Mouse (Mus musculus): ENCODE results near the gene Vps72. TPM values are rescaled to one million over a fixed set of nuclear protein-coding genes. Genes with fewer than 3 reads are reported as not detected.

The Vps72 gene
- polyA plus RNA-seq, 1 experiment from 2014 or later: 157 TPM

DNA sequence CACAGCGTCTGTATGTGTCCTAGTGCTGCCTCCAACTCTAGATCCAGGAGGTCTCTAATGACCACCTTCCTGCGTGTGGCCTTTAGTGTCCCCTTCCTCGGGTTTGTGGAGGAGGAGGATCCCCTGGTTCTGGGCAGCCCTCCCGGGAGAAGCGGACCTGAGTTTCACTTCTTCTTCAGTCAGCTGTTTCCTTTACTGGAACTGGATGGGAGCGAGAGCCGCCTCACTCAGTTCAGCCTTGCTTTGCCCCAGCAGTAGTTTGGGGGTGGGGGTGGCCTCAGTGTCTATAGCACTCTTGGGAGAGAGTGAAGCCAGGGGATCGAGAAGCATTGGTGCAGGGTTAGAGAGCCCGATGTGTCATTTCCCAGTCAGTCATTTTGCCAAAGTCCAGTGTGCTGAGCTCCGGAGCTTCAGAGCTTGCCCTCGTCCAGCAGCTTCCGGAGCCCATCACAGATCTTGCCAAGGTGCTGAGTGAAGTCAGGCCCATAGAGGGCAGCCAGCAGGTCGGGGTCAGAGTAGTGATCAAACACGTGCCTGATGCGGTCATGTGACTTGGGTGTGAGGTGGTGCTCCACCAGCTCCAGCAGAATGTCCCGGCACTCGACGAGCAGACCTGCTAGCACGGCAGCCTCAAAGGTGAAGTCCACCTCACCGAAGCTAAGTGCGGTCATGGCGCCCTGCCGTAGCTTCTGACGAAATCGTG lies 28.9 kb downstream of the Vps72 start:
- H3K36me3 ChIP-seq (ENCODE audit: control insufficient read depth, insufficient read depth, low read length): 0 out of 2 replicates have a peak, but pooled peaks cover 5% of the 10 kb centered on the region
- no peak overlapping the region for H3K4me3 ChIP-seq (ENCODE audit: low read depth, low read length)
- no peak overlapping the region for H3K27ac ChIP-seq (ENCODE audit: low read depth, low read length)
- H3K9me3 ChIP-seq (ENCODE audit: control insufficient read depth, low read length): no peaks in the 10 kb centered on the region
- H3K4me1 ChIP-seq (ENCODE audit: control insufficient read depth, insufficient read depth, low read length): peaks cover 4% of the 10 kb centered on the region; the same call in 1 of the 2 replicates
- no peak overlapping the region for H3K9ac ChIP-seq (replicated peaks; ENCODE audit: low read depth, low read length)
- 75% methylated on average over 25 of the region's 25 CpGs for WGBS
- no peak for ATAC-seq (ENCODE audit: low read depth)
- no peaks in the 10 kb centered on the region for H3K27me3 ChIP-seq (ENCODE audit: control insufficient read depth, insufficient read depth, low read length)
- H3K4me2 ChIP-seq (ENCODE audit: low read depth, low read length): no peak overlapping the region

DNA sequence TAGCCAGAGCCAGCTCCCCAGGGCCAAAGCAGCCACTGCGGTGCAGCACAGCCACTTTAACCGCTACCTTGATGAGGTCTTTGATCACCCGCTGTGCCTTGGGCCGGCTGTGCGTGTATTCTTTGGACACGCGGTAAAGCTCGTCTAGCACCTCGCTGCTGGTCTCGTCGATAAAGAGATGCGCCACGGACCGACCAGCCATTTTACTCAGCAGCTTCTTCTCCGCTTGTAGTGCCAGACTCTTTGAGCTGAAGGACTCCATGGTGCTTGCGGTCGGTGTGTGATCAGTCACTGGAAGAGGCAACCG lies 29.4 kb downstream of the Vps72 start:
- WGBS: 63% methylated on average over 18 of the region's 18 CpGs
- ATAC-seq (ENCODE audit: low read depth): no peak

DNA sequence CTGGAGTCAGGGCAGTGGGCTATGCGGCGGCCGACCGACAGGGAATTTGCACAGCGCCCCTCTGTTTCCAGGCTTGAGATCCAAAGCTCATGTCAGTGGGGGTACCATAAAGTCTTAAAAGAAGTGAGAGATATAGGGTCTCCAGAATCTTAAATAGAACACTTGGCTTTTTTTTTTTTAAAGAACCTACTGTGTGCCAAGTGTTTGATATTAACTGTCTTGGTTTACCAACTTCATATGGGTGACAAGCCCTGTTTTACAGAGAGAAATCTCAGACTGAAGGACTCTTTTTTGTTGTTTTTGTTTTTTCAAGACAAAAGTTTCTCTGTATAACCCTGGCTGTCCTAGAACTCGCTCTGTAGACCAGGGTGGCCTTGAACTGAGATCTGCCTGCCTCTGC lies 30.0 kb downstream of the Vps72 start:
- Histone ChIP-seq H3K27ac (ENCODE audit: low read depth, low read length) (no peak overlapping the region), H3K9ac (replicated peaks; ENCODE audit: low read depth, low read length) (no peak overlapping the region), H3K4me2 (ENCODE audit: low read depth, low read length) (no peak overlapping the region), H3K9me3 (ENCODE audit: control insufficient read depth, low read length) (no peaks in the 10 kb centered on the region), H3K27me3 (ENCODE audit: control insufficient read depth, insufficient read depth, low read length) (no peaks in the 10 kb centered on the region), H3K4me3 (ENCODE audit: low read depth, low read length) (no peak overlapping the region), H3K36me3 (ENCODE audit: control insufficient read depth, insufficient read depth, low read length) (0 out of 2 replicates have a peak, but pooled peaks cover 5% of the 10 kb centered on the region), H3K4me1 (ENCODE audit: control insufficient read depth, insufficient read depth, low read length) (no peaks in the 10 kb centered on the region)
- WGBS: 83% methylated on average over 6 of the region's 6 CpGs
- ATAC-seq (ENCODE audit: low read depth): no peak

More for the DNA sequence above, 29.4 kb downstream of the Vps72 start:
- Histone ChIP-seq H3K27me3 (ENCODE audit: control insufficient read depth, insufficient read depth, low read length) (no peaks in the 10 kb centered on the region), H3K4me2 (ENCODE audit: low read depth, low read length) (no peak overlapping the region), H3K4me1 (ENCODE audit: control insufficient read depth, insufficient read depth, low read length) (peaks cover 4% of the 10 kb centered on the region; the same call in 1 of the 2 replicates), H3K36me3 (ENCODE audit: control insufficient read depth, insufficient read depth, low read length) (0 out of 2 replicates have a peak, but pooled peaks cover 5% of the 10 kb centered on the region), H3K27ac (ENCODE audit: low read depth, low read length) (no peak overlapping the region), H3K9ac (replicated peaks; ENCODE audit: low read depth, low read length) (no peak overlapping the region), H3K4me3 (ENCODE audit: low read depth, low read length) (no peak overlapping the region), H3K9me3 (ENCODE audit: control insufficient read depth, low read length) (no peaks in the 10 kb centered on the region)

DNA sequence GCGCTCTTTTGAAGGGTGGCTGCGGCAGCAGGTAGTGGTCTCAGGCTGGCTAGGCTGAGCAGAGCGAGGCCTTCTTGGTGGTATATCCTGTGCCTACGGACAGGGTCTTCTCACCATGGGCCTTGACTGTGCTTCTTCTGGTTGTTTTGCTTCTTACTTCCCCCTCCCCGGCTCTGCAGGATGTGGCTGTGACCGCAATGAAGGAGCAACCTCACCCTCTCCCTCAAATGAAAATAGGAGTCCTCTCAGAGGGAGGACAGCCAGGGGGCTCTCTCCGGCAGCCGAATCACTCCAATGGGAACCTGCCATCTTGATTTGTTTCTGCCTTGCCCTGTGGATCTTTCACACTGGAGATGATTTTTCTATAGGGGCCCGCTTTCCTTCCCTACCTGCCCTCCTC lies 30.7 kb downstream of the Vps72 start:
- WGBS: 92% methylated on average over 9 of the region's 9 CpGs
- Histone ChIP-seq H3K4me3 (ENCODE audit: low read depth, low read length) (no peak overlapping the region), H3K36me3 (ENCODE audit: control insufficient read depth, insufficient read depth, low read length) (0 out of 2 replicates have a peak, but pooled peaks cover 5% of the 10 kb centered on the region), H3K9me3 (ENCODE audit: control insufficient read depth, low read length) (no peaks in the 10 kb centered on the region), H3K27me3 (ENCODE audit: control insufficient read depth, insufficient read depth, low read length) (no peaks in the 10 kb centered on the region), H3K4me1 (ENCODE audit: control insufficient read depth, insufficient read depth, low read length) (no peaks in the 10 kb centered on the region), H3K9ac (replicated peaks; ENCODE audit: low read depth, low read length) (no peak overlapping the region), H3K27ac (ENCODE audit: low read depth, low read length) (no peak overlapping the region), H3K4me2 (ENCODE audit: low read depth, low read length) (no peak overlapping the region)
- no peak for ATAC-seq (ENCODE audit: low read depth)

DNA sequence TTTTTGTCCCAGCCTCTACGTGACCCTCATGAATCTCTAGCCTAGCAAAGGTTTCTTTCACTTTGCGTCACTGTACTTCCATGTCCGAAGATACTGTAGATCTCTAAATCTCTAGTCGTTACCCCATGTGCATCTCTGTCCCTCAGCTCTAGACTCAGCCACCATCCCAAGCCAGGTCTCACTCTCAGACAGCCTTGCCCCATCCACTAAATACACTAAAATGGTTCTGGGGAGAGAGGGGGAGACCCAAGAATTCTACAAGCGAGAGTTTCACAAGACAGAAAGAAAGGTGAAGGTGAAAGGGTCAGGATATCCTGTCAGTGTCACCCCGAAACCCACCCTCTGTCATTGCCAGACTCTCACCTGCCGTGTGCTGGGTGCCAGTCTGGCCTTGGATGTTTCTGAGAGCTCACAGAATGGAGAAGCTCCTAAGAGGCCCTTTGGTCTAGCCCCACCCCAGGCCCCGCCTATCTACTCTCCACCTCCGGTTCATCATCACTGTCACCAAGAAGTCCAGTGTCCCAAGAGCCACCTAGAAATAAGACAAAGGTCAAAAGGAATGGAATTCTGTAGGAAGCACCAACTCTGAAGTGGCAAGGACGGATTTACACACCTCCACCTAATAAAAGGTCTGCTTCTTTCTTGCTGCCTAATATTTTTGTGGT lies 31.3 kb downstream of the Vps72 start, which contains the start of gene Tnfaip8l2:
TSS of gene Tnfaip8l2 (minus strand) at position 409 of the 665 bp plus-strand sequence.
- H3K27me3 ChIP-seq (ENCODE audit: control insufficient read depth, insufficient read depth, low read length): no peaks in the 10 kb centered on the region
- no peaks in the 10 kb centered on the region for H3K9me3 ChIP-seq (ENCODE audit: control insufficient read depth, low read length)
- H3K4me2 ChIP-seq (ENCODE audit: low read depth, low read length): no peak within 1 kb of the TSS
- H3K4me3 ChIP-seq (ENCODE audit: low read depth, low read length): no peak within 1 kb of the TSS
- no peaks in the 10 kb centered on the region for H3K4me1 ChIP-seq (ENCODE audit: control insufficient read depth, insufficient read depth, low read length)
- no peak for ATAC-seq (ENCODE audit: low read depth)
- H3K27ac ChIP-seq (ENCODE audit: low read depth, low read length): no peak within 1 kb of the TSS
- 0 out of 2 replicates have a peak, but pooled peaks cover 5% of the 10 kb centered on the region for H3K36me3 ChIP-seq (ENCODE audit: control insufficient read depth, insufficient read depth, low read length)
- no peak within 1 kb of the TSS for H3K9ac ChIP-seq (replicated peaks; ENCODE audit: low read depth, low read length)
- 83% methylated on average over 10 of the region's 10 CpGs for WGBS

DNA sequence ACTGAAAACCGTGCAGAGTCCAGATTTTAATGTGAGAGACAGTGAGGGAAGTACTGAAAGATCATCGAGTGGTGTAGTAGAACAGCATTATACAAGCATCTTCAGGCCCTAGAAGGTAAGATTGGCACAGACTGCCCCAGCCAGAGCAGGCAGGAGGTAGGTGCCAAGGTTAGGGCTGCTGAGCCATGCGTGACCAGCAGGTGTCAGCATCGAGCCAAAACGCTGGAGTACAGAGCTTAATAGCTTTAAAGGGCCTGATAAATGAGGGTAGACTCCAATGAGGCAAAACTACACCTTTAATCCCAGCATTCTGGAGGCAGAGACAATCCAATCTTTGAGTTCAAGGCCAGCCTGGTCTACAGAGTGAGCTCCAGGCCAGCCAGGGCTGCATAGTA lies 31.8 kb downstream of the Vps72 start:
- peak; percentile 81; the same call in 1 of the 2 replicates for ATAC-seq (ENCODE audit: low read depth)
- WGBS: 11% methylated on average over 5 of the region's 5 CpGs

DNA sequence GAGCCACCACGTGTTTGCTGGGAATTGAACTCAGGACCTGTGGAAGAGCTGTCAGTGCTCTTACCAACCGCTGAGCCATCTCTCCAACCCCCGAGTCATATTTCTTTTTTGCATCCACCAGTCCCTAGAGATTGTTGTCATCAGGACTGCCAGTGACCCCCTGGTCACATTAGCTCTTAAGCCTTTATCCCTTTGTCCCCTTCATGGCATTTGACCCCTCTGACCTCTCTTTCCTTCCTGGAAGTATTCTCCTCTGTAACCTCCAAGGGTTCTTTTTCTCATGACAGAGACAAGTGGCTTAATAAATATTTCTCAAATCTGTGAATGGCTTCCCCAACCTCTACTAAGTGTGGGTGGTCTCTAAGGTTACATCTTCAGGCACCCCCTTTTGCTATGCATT lies 37.1 kb downstream of the Vps72 start:
- no peak for ATAC-seq (ENCODE audit: low read depth)
- 27% methylated on average over 3 of the region's 3 CpGs for WGBS
- no peak overlapping the region for H3K4me2 ChIP-seq (ENCODE audit: low read depth, low read length)

More for the DNA sequence above, 31.8 kb downstream of the Vps72 start:
- no peak overlapping the region for H3K4me3 ChIP-seq (ENCODE audit: low read depth, low read length)
- H3K4me2 ChIP-seq (ENCODE audit: low read depth, low read length): no peak overlapping the region
- no peak overlapping the region for H3K9ac ChIP-seq (replicated peaks; ENCODE audit: low read depth, low read length)
- H3K4me1 ChIP-seq (ENCODE audit: control insufficient read depth, insufficient read depth, low read length): no peaks in the 10 kb centered on the region
- no peak overlapping the region for H3K27ac ChIP-seq (ENCODE audit: low read depth, low read length)
- H3K27me3 ChIP-seq (ENCODE audit: control insufficient read depth, insufficient read depth, low read length): no peaks in the 10 kb centered on the region
- H3K36me3 ChIP-seq (ENCODE audit: control insufficient read depth, insufficient read depth, low read length): 0 out of 2 replicates have a peak, but pooled peaks cover 5% of the 10 kb centered on the region
- no peaks in the 10 kb centered on the region for H3K9me3 ChIP-seq (ENCODE audit: control insufficient read depth, low read length)

DNA sequence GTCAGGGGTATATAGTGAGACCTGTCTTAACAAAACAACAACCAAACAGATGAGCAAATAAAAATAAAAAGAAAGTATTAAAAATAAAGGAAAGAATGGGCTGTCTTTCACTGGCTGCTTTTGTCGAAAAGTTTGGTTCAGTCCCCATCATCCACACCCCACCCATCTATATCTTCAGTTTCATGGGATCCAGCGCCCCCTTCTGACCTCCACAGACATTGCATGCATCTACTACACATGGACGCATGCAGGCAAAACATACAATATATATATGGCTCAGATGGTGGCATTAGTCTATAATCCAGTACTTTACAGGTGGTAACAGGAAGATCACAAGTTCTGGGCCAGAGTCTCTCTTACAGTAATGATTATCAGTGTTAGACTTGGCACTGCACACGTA lies 43.1 kb downstream of the Vps72 start:
- H3K36me3 ChIP-seq (ENCODE audit: control insufficient read depth, insufficient read depth, low read length): no peaks in the 10 kb centered on the region
- no peak overlapping the region for H3K4me3 ChIP-seq (ENCODE audit: low read depth, low read length)
- no peaks in the 10 kb centered on the region for H3K27me3 ChIP-seq (ENCODE audit: control insufficient read depth, insufficient read depth, low read length)
- no peak overlapping the region for H3K27ac ChIP-seq (ENCODE audit: low read depth, low read length)
- ATAC-seq (ENCODE audit: low read depth): no peak
- H3K9ac ChIP-seq (replicated peaks; ENCODE audit: low read depth, low read length): no peak overlapping the region
- WGBS: 50% methylated on average over 4 of the region's 4 CpGs
- no peak overlapping the region for H3K4me2 ChIP-seq (ENCODE audit: low read depth, low read length)
- H3K9me3 ChIP-seq (ENCODE audit: control insufficient read depth, low read length): no peaks in the 10 kb centered on the region
- no peaks in the 10 kb centered on the region for H3K4me1 ChIP-seq (ENCODE audit: control insufficient read depth, insufficient read depth, low read length)

More for the DNA sequence above, 37.1 kb downstream of the Vps72 start:
- no peaks in the 10 kb centered on the region for H3K4me1 ChIP-seq (ENCODE audit: control insufficient read depth, insufficient read depth, low read length)
- H3K4me3 ChIP-seq (ENCODE audit: low read depth, low read length): no peak overlapping the region
- H3K9ac ChIP-seq (replicated peaks; ENCODE audit: low read depth, low read length): no peak overlapping the region
- H3K27me3 ChIP-seq (ENCODE audit: control insufficient read depth, insufficient read depth, low read length): no peaks in the 10 kb centered on the region
- no peaks in the 10 kb centered on the region for H3K36me3 ChIP-seq (ENCODE audit: control insufficient read depth, insufficient read depth, low read length)
- H3K27ac ChIP-seq (ENCODE audit: low read depth, low read length): no peak overlapping the region
- H3K9me3 ChIP-seq (ENCODE audit: control insufficient read depth, low read length): no peaks in the 10 kb centered on the region

DNA sequence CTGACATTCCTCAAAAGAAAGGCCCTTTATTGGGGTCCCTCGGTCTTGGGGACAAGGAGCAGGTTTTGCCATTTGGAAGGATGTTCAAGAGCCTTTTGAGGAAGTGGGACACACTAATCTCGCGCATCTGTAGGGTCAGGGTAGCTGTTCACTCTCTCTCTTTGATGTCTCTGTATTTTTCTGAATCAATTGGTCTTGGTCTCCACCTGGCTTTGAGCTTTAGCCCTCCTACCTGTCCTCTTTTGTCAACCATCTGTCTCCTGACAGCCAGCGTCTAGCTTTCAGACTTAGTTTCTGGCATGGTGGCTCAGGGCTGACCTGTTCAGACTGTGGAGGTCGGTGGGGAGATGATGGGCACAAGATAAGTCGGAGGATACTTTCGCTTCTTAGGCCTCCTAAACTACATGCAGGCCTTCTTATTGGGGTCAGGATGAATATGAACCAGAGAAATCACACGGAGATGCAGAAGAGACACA lies 48.7 kb downstream of the Vps72 start:
- Histone ChIP-seq H3K9me3 (ENCODE audit: control insufficient read depth, low read length) (no peaks in the 10 kb centered on the region), H3K4me2 (ENCODE audit: low read depth, low read length) (peak overlapping the region; percentile 78), H3K9ac (replicated peaks; ENCODE audit: low read depth, low read length) (peak overlapping the region; percentile 64), H3K27me3 (ENCODE audit: control insufficient read depth, insufficient read depth, low read length) (no peaks in the 10 kb centered on the region), H3K4me3 (ENCODE audit: low read depth, low read length) (peak overlapping the region; percentile 60), H3K4me1 (ENCODE audit: control insufficient read depth, insufficient read depth, low read length) (peaks cover 24% of the 10 kb centered on the region), H3K27ac (ENCODE audit: low read depth, low read length) (peak overlapping the region; percentile 2; the same call in 1 of the 2 replicates), H3K36me3 (ENCODE audit: control insufficient read depth, insufficient read depth, low read length) (peaks cover 3% of the 10 kb centered on the region; the same call in 1 of the 2 replicates)
- ATAC-seq (ENCODE audit: low read depth): peak; percentile 5; the same call in 1 of the 2 replicates
- 17% methylated on average over 8 of the region's 8 CpGs for whole genome bisulfite sequencing

All from neural tube, embryonic 14.5 days (tissue).